Mouse (Mus musculus) cerebellum, adult 2 months (tissue): ENCODE measurements around the gene Dcaf4.

ENCODE experiments used
- CTCF ChIP-seq: fragments of 200-500 bp; IDR thresholded peaks from 2 replicates; pipeline ENCODE4 v1.5.1; 2011; ENCODE audit warnings: low read depth, mild to moderate bottlenecking, control low read depth, low read length, moderate library complexity, borderline replicate concordance; ENCODE audit not compliant: insufficient read depth
- POLR2A ChIP-seq: fragments of 200-500 bp; IDR thresholded peaks from 2 replicates; pipeline ENCODE4 v1.6.1; 2011; ENCODE audit warnings: low read length, control low read depth, borderline replicate concordance; ENCODE audit not compliant: insufficient read depth

- no peak for TF ChIP-seq CTCF
- TF ChIP-seq POLR2A, result peak; percentile 21; the same call in 1 of the 2 replicates
These were observed 34.2 kb upstream of the Dcaf4 start for GRCm38 (mm10) chr12:83485911-83486670.
